Mouse (Mus musculus): ENCODE data around the gene Phf7. TPM values are rescaled to one million over a fixed set of nuclear protein-coding genes. Genes with fewer than 3 reads are reported as not detected.

Phf7 gene
- 8.1 and 11.6 TPM in 2 replicates for polyA plus RNA-seq (2016; fragmentation: Nextera tagmentation; extraction: Ambion mirVana)

DNA sequence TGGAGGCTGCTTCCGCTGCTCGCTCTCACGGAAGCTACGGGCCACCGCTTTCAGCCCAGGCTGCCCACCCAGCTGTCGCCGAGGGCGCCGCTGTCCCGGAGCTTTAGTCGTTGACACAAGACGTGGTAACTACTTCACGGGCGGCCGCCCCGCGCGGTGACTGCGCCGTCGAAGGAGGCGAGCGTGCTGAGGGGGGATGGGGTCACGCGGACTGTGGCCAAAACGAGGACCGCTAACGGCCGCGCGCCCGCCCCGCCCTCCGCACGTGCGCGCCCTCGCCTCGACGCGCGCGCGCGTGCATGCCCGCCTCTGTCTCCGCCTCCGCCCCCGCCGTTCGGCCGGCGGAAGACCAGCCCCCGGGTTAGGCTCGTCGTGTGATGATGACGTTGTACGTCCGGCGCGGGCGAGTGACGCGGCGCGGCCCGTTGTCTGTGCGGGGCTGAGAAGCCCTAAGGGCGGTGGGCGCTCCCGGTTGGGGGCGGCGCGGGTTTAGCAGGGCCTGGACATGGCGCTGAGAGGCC, at the start of gene Phf7, which contains the start of gene Bap1:
Phf7 (minus strand) TSS at position 234 of the 521 bp plus-strand sequence.
Bap1 (plus strand) TSS at position 367 of the 521 bp plus-strand sequence.
- Histone ChIP-seq H3K9ac (peak within 1 kb of the TSS; percentile 99), H3K4me1 (replicated peaks) (peaks cover 22% of the 10 kb centered on the region), H3K36me3 (peaks cover 35% of the 10 kb centered on the region), H3K4me2 (peak within 1 kb of the TSS; percentile 87), H3K4me3 (peak within 1 kb of the TSS; percentile 97), H3K27me3 (replicated peaks) (no peaks in the 10 kb centered on the region), H3K9me3 (replicated peaks) (no peaks in the 10 kb centered on the region), H3K27ac (ENCODE audit: poor library complexity, severe bottlenecking) (peak within 1 kb of the TSS; percentile 97)
- WGBS: under 1% methylated on average over 74 of the region's 75 CpGs
- ATAC-seq (ENCODE audit: insufficient number of reproducible peaks, low FRiP score): peak; percentile 92

DNA sequence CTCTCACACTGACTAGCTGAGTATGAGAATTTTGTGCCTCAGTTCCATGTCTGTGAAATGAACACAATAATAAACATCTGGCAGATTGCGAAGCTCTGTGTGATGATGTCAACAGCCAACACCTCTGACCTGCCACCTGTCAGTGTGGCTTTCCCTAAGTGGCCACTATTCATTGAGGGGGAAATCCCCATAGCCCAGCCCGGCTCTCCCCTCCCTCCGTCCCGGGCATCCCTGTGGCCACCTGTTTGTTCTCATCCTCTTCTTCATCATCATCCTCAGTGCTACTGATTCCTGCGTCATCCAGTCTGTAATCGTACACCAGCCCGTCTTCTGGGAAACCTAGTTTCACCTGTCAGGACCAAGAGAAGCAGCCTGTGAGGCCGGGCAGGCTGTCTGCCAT, 34.6 kb upstream of the Phf7 start:
- Histone ChIP-seq H3K4me1 (replicated peaks) (no peaks in the 10 kb centered on the region), H3K36me3 (no peaks in the 10 kb centered on the region), H3K27ac (ENCODE audit: poor library complexity, severe bottlenecking) (no peak overlapping the region), H3K4me2 (no peak overlapping the region), H3K27me3 (replicated peaks) (peaks cover 23% of the 10 kb centered on the region), H3K9ac (no peak overlapping the region), H3K9me3 (replicated peaks) (no peaks in the 10 kb centered on the region), H3K4me3 (no peak overlapping the region)
- WGBS: 80% methylated on average over 8 of the region's 8 CpGs
- ATAC-seq (ENCODE audit: insufficient number of reproducible peaks, low FRiP score): no peak

DNA sequence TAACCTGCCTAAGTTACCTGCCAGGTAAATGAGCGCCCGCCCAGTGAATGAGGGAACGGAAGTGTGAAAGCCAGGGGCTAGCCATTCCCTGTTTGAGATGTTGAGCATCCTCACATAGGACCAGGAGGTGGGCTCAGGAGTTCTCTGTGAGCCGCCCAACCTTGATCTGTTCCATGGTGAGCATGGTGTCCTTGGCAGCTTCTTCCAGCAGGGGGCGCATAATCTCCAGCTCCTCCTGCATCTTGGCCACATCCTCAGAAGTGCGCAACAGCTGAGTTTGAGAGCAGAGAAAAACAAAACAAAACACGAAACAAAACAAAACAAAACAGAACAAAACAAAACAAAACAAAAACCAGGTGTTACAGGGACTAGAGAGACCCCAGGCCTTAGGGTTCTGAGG, 21.0 kb upstream of the Phf7 start:
- 17% methylated on average over 7 of the region's 7 CpGs for WGBS

DNA sequence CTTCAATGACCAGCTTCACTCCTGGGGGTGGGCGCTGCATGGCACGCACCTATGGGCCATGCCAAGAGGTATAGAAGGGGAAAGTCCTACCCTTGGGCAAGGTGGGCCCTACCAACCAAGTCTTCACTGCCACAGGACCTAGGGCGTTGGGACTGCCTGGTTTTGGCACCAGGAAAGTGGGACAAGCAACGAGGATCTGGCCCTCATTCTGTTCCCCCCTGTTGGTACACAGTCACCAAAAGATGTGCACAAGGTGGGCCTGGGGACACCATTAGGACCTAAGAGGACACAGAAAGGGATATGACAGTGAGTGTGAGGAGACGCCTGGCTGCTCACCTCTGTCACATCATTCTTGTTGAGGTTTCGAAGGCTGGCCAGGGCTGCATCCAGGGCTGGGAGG, 20.0 kb upstream of the Phf7 start:
- WGBS: 85% methylated on average over 6 of the region's 6 CpGs
- peaks cover 10% of the 10 kb centered on the region; the same call in 1 of the 2 replicates for H3K4me1 ChIP-seq (replicated peaks)
- no peak overlapping the region for H3K27ac ChIP-seq (ENCODE audit: poor library complexity, severe bottlenecking)
- no peak for ATAC-seq (ENCODE audit: insufficient number of reproducible peaks, low FRiP score)
- H3K36me3 ChIP-seq: no peaks in the 10 kb centered on the region
- H3K4me3 ChIP-seq: no peak overlapping the region
- H3K9me3 ChIP-seq (replicated peaks): no peaks in the 10 kb centered on the region
- H3K27me3 ChIP-seq (replicated peaks): peaks cover 20% of the 10 kb centered on the region
- H3K4me2 ChIP-seq: no peak overlapping the region
- no peak overlapping the region for H3K9ac ChIP-seq

More for the DNA sequence above, 21.0 kb upstream of the Phf7 start:
- Histone ChIP-seq H3K9me3 (replicated peaks) (no peaks in the 10 kb centered on the region), H3K27ac (ENCODE audit: poor library complexity, severe bottlenecking) (no peak overlapping the region), H3K4me1 (replicated peaks) (peaks cover 10% of the 10 kb centered on the region; the same call in 1 of the 2 replicates), H3K9ac (no peak overlapping the region), H3K27me3 (replicated peaks) (peaks cover 20% of the 10 kb centered on the region), H3K36me3 (no peaks in the 10 kb centered on the region), H3K4me2 (no peak overlapping the region), H3K4me3 (no peak overlapping the region)
- ATAC-seq (ENCODE audit: insufficient number of reproducible peaks, low FRiP score): no peak

DNA sequence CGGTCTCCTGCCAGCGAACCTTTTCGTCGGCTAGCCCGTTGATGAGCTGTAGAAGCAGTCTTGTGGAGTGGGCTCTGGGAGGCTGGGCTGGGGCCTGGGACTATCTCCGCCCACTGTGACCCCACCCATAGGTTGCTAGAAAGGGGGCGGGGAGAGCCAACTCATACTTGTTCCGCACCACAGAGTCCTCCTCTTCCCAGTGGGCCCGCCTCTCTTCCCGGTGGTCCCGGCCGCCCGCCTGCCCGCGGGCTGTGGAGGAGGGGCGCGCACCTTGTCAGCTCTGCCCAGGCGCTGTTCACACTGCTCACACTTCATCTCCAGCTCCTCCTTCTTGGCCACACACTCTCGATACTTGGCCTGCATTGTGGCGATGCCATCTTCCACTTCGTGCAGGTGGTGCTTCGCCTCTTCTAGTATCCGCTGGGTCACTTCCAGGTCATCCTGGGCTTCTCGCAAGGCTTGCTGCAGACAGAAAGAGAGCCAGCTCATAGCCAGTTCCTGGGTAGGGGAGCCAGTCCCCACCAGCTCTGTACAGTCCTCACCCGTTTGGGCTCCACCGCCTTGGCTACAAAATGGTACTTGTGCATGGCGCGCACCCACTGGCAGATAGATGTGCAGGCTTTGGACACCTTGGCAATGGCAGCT, 18.5 kb upstream of the Phf7 start:
- H3K9ac ChIP-seq: peak overlapping the region; percentile 26
- 15% methylated on average over 28 of the region's 28 CpGs for WGBS
- no peak overlapping the region for H3K27ac ChIP-seq (ENCODE audit: poor library complexity, severe bottlenecking)

DNA sequence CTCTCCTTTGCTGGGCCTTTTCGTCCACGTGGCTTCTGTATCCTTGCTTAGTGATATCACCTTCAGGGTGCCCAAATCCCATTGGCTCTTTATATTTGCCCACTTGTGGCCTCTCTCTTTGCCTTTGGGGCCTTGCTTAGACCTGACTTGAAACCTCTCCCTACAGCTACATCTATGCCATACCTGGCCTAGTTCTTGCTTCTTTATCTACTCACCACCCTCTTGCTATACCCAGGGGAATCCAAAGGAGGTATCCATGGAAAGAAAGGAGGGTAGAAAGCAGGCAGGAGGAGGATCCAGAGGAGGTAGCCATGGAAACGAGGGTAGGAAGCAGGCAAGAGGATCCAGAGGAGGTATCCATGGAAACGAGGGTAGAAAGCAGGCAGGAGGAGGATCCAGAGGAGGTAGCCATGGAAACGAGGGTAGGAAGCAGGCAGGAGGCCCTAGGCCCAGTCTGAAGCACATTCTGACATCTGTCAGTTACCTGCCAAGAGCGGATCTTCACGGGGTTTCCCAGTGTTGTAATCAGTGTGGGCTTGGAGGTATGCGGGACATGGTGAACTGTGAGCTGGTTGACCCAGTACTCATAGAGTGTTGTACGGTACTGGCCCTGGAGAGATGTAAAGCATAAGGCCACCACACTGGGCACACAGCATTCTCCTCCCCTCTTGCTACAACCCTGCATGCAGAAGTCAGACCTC, 17.3 kb upstream of the Phf7 start:
- H3K4me2 ChIP-seq: peak overlapping the region; percentile 66; the same call in 1 of the 2 replicates
- no peaks in the 10 kb centered on the region for H3K36me3 ChIP-seq
- no peaks in the 10 kb centered on the region for H3K9me3 ChIP-seq (replicated peaks)
- H3K4me3 ChIP-seq: no peak overlapping the region
- H3K27me3 ChIP-seq (replicated peaks): peaks cover 20% of the 10 kb centered on the region
- H3K4me1 ChIP-seq (replicated peaks): peaks cover 10% of the 10 kb centered on the region; the same call in 1 of the 2 replicates
- 69% methylated on average over 9 of the region's 9 CpGs for WGBS
- no peak for ATAC-seq (ENCODE audit: insufficient number of reproducible peaks, low FRiP score)
- H3K9ac ChIP-seq: no peak overlapping the region
- H3K27ac ChIP-seq (ENCODE audit: poor library complexity, severe bottlenecking): no peak overlapping the region

More for the DNA sequence above, 18.5 kb upstream of the Phf7 start:
- Histone ChIP-seq H3K4me3 (peak overlapping the region; percentile 35), H3K36me3 (no peaks in the 10 kb centered on the region), H3K27me3 (replicated peaks) (peaks cover 20% of the 10 kb centered on the region), H3K9me3 (replicated peaks) (no peaks in the 10 kb centered on the region), H3K4me1 (replicated peaks) (peaks cover 10% of the 10 kb centered on the region; the same call in 1 of the 2 replicates), H3K4me2 (peak overlapping the region; percentile 66)
- peak; percentile 72 for ATAC-seq (ENCODE audit: insufficient number of reproducible peaks, low FRiP score)

DNA sequence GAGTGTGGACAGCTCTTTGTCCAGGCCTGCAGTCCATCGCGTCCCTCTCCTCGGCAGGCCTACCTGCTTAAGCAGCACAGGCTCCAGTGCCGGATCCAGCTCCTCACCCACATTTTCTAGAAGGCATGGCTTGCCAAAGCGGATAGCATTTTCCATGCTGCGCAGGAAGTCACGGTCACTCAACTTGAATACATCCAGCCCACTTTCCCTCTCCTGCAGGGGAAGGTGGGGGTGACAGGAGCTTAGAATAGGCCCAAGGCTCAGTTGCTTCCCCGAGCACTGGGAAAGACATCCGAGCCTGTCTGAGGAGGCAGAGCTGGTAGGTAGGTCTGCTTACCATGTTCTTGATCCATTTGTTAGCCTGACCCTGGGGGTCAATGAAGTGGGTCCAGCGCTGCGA, 16.5 kb upstream of the Phf7 start:
- H3K27ac ChIP-seq (ENCODE audit: poor library complexity, severe bottlenecking): no peak overlapping the region
- no peak overlapping the region for H3K4me2 ChIP-seq
- H3K9ac ChIP-seq: no peak overlapping the region
- no peaks in the 10 kb centered on the region for H3K9me3 ChIP-seq (replicated peaks)
- peaks cover 10% of the 10 kb centered on the region; the same call in 1 of the 2 replicates for H3K4me1 ChIP-seq (replicated peaks)
- peaks cover 3% of the 10 kb centered on the region for H3K36me3 ChIP-seq
- 88% methylated on average over 11 of the region's 11 CpGs for WGBS
- no peak overlapping the region for H3K4me3 ChIP-seq
- ATAC-seq (ENCODE audit: insufficient number of reproducible peaks, low FRiP score): no peak
- peaks cover 20% of the 10 kb centered on the region for H3K27me3 ChIP-seq (replicated peaks)

DNA sequence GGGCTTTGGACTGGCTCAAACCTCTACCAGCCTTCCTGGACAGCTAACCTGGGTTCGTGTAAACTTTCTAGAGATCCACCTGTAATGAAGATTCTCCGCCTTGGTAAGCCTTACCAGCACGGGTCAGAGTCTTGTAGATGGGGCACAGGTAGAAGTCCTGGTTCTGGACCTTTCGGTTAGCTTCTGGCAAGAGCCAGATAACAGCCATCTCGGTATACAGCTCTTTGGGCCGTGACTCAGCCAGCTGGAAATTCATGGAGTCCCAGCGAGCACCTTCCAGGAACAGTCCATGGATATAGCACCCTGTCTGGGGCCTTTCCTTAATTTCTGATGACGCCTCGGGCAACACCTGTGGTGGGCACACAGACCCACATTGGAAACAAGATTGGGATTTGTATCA, 9.8 kb upstream of the Phf7 start:
- H3K4me2 ChIP-seq: no peak overlapping the region
- H3K4me1 ChIP-seq (replicated peaks): no peaks in the 10 kb centered on the region
- no peak for ATAC-seq (ENCODE audit: insufficient number of reproducible peaks, low FRiP score)
- 87% methylated on average over 9 of the region's 9 CpGs for WGBS
- no peak overlapping the region for H3K4me3 ChIP-seq
- H3K9me3 ChIP-seq (replicated peaks): no peaks in the 10 kb centered on the region
- H3K9ac ChIP-seq: no peak overlapping the region
- no peaks in the 10 kb centered on the region for H3K27me3 ChIP-seq (replicated peaks)
- no peak overlapping the region for H3K27ac ChIP-seq (ENCODE audit: poor library complexity, severe bottlenecking)
- H3K36me3 ChIP-seq: peaks cover 69% of the 10 kb centered on the region

DNA sequence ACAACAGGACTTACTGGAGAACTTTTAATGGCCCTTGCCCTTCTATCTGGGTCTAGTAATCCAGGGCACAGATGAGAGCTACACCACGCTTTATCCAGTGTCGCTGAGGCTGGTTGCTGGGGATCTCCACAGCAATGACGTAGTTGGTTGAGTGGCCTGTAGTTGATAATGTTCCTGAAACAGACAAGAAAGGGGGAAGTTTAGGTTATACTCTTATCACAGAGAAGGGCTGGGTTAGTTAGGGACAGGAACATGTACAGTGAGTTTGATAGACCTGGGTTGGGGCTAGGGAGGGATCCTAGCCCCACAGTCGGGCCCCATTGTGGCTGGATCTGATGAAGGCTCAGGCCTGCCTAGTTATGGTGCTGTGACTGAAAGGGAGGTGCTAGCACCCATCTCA, 9.3 kb upstream of the Phf7 start:
- WGBS: 84% methylated on average over 4 of the region's 4 CpGs
- peaks cover 74% of the 10 kb centered on the region for H3K36me3 ChIP-seq
- ATAC-seq (ENCODE audit: insufficient number of reproducible peaks, low FRiP score): peak; percentile 36; the same call in 1 of the 2 replicates
- H3K4me3 ChIP-seq: no peak overlapping the region
- H3K27me3 ChIP-seq (replicated peaks): no peaks in the 10 kb centered on the region
- no peaks in the 10 kb centered on the region for H3K4me1 ChIP-seq (replicated peaks)
- H3K4me2 ChIP-seq: no peak overlapping the region
- no peak overlapping the region for H3K9ac ChIP-seq
- no peak overlapping the region for H3K27ac ChIP-seq (ENCODE audit: poor library complexity, severe bottlenecking)
- no peaks in the 10 kb centered on the region for H3K9me3 ChIP-seq (replicated peaks)

DNA sequence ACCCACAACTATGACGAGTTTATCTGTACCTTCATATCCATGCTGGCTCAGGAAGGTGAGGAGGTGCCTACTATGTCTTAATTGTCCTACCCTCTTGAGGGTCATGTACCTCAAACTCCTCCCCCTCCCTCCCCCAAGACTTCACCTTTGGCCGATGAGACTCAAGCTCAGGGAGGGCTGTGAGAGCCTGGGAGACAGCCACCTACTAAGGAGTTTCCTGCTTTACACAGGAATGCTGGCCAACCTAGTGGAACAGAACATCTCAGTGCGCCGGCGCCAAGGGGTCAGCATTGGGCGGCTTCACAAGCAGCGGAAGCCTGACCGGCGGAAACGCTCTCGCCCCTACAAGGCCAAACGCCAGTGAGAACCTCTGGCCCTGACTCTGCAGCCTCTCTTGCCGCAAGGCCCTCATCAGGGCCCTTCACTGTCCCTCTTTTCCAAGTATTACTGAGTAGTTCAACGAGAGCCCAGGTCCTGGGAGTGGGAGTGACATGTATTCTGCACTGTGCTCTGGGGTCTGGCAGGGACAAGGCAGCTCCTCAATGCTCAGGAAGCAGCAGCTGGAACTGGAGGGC, 7.4 kb upstream of the Phf7 start:
- Histone ChIP-seq H3K27me3 (replicated peaks) (no peaks in the 10 kb centered on the region), H3K4me3 (no peak overlapping the region), H3K27ac (ENCODE audit: poor library complexity, severe bottlenecking) (no peak overlapping the region), H3K4me2 (no peak overlapping the region), H3K36me3 (peaks cover 92% of the 10 kb centered on the region), H3K9me3 (replicated peaks) (no peaks in the 10 kb centered on the region), H3K9ac (no peak overlapping the region), H3K4me1 (replicated peaks) (no peaks in the 10 kb centered on the region)
- ATAC-seq (ENCODE audit: insufficient number of reproducible peaks, low FRiP score): no peak
- 94% methylated on average over 14 of the region's 14 CpGs for WGBS

DNA sequence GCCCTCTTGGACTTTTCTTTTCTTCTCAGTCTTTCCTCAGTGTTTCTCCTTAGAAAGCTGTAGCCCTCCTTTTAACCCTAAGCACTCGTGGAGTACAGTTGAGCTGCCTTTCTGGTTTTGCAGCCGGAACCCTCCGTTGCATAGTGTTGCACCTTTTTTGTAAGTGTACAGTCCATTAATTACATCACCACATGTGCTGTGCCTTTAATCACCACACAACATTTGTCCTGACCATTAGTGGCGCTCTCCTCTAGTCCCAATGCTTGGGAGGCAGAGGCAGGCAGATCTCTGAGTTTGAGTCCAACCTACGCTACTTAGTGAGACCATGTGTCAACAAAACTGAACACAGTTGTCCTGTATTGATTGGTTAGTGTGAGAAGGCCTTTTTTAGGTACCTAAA, 974 bp upstream of the Phf7 start:
- H3K27me3 ChIP-seq (replicated peaks): no peaks in the 10 kb centered on the region
- peaks cover 44% of the 10 kb centered on the region for H3K36me3 ChIP-seq
- H3K4me2 ChIP-seq: peak overlapping the region; percentile 87
- peak overlapping the region; percentile 99 for H3K9ac ChIP-seq
- peaks cover 17% of the 10 kb centered on the region for H3K4me1 ChIP-seq (replicated peaks)
- H3K27ac ChIP-seq (ENCODE audit: poor library complexity, severe bottlenecking): 0 out of 2 replicates have a peak overlapping the region, but pooled peaks have one; percentile 97
- ATAC-seq (ENCODE audit: insufficient number of reproducible peaks, low FRiP score): no peak
- H3K9me3 ChIP-seq (replicated peaks): no peaks in the 10 kb centered on the region
- 82% methylated on average over 5 of the region's 5 CpGs for WGBS
- H3K4me3 ChIP-seq: peak overlapping the region; percentile 97
